Mouse (Mus musculus) midbrain, embryonic 15.5 days (tissue): ENCODE measurements around the gene Slc16a12. TPM values are rescaled to one million over a fixed set of nuclear protein-coding genes. Genes with fewer than 3 reads are reported as not detected.
A peak's percentile ranks its signal among the peaks of the same experiment; 100 is the strongest.
"Not testable (repeated sequence)": the region's sequence is repeated elsewhere in the genome, so short reads cannot be mapped to it uniquely, and the experiment has no call there.

Source experiments
- ATAC-seq: fragments of 200-750 bp; cut with Nextera tagmentation; replicated peaks from 2 replicates; pipeline ENCODE4 v1.8.0; 2017; ENCODE audit warnings: moderate TSS enrichment
- H3K27ac ChIP-seq: fragments of 300-500 bp; sonication (generic); 2 replicates; pipeline ENCODE4 v1.5.1; 2015; ENCODE audit warnings: mild to moderate bottlenecking, inconsistent platforms
- H3K27me3 ChIP-seq: fragments of 300-500 bp; sonication (generic); replicated peaks from 2 replicates; pipeline ENCODE4 v1.6.1; 2015; ENCODE audit warnings: inconsistent platforms
- H3K36me3 ChIP-seq: fragments of 300-500 bp; sonication (generic); replicated peaks from 2 replicates; pipeline ENCODE4 v1.6.1; 2015; ENCODE audit warnings: inconsistent platforms
- H3K4me1 ChIP-seq: fragments of 300-500 bp; sonication (generic); 2 replicates; pipeline ENCODE4 v1.6.1; 2015; ENCODE audit warnings: inconsistent platforms
- H3K4me2 ChIP-seq: fragments of 300-500 bp; sonication (generic); 2 replicates; pipeline ENCODE4 v1.6.1; 2015; ENCODE audit warnings: inconsistent platforms, mild to moderate bottlenecking, moderate library complexity
- H3K4me3 ChIP-seq: fragments of 300-500 bp; sonication (generic); 2 replicates; pipeline ENCODE4 v1.5.1; 2015; ENCODE audit warnings: mild to moderate bottlenecking, inconsistent platforms
- H3K9ac ChIP-seq: fragments of 300-500 bp; sonication (generic); 2 replicates; pipeline ENCODE4 v1.6.1; 2015; ENCODE audit warnings: mild to moderate bottlenecking, inconsistent platforms
- H3K9me3 ChIP-seq: fragments of 300-500 bp; sonication (generic); 2 replicates; pipeline ENCODE4 v1.6.1; 2016; ENCODE audit warnings: inconsistent platforms
- WGBS: fragments of 180-500 bp; shearing (Covaris S2); methylation state at CpG from one replicate; pipeline ENCODE4 v1.1.7; 2015; ENCODE audit warnings: mixed read lengths; 5-methylcytosine and 5-hydroxymethylcytosine counted together
- polyA plus RNA-seq: library from polyadenylated mRNA; unstranded; fragments of >200 nt; fragmentation: Nextera tagmentation; extraction: Ambion mirVana; gene quantifications from 2 replicates; pipeline ENCODE4 v1.2.1, GENCODE M21; 2015

Slc16a12 gene
- polyA plus RNA-seq, 1 experiment from 2014 or later: 3.8 TPM

GRCm38 (mm10) chr19:34751150-34751549 is 4.1 kb upstream of the Slc16a12 start:
- H3K9me3 ChIP-seq: no peaks in the 10 kb centered on the region
- peaks cover 11% of the 10 kb centered on the region for H3K4me1 ChIP-seq
- 78% methylated on average over 4 of the region's 4 CpGs for WGBS
- H3K4me2 ChIP-seq: no peak overlapping the region
- H3K4me3 ChIP-seq: no peak overlapping the region
- no peak overlapping the region for H3K9ac ChIP-seq
- H3K27ac ChIP-seq: no peak overlapping the region
- no peaks in the 10 kb centered on the region for H3K36me3 ChIP-seq
- peaks cover 5% of the 10 kb centered on the region; the same call in 1 of the 2 replicates for H3K27me3 ChIP-seq
- no peak for ATAC-seq

GRCm38 (mm10) chr19:34748992-34749391 is 1.9 kb upstream of the Slc16a12 start:
- peaks cover 12% of the 10 kb centered on the region; the same call in 1 of the 2 replicates for H3K27me3 ChIP-seq
- H3K36me3 ChIP-seq: no peaks in the 10 kb centered on the region
- 46% methylated on average over 2 of the region's 2 CpGs for WGBS
- no peak overlapping the region for H3K4me3 ChIP-seq
- no peaks in the 10 kb centered on the region for H3K9me3 ChIP-seq
- H3K4me1 ChIP-seq: peaks cover 12% of the 10 kb centered on the region
- no peak for ATAC-seq
- no peak overlapping the region for H3K27ac ChIP-seq
- H3K4me2 ChIP-seq: no peak overlapping the region
- H3K9ac ChIP-seq: no peak overlapping the region

- H3K27ac ChIP-seq, H3K9ac ChIP-seq, H3K9me3 ChIP-seq, ATAC-seq, H3K36me3 ChIP-seq, H3K4me2 ChIP-seq, H3K4me3 ChIP-seq: not testable (repeated sequence)
- H3K4me1 ChIP-seq: peaks cover 12% of the 10 kb centered on the region
- WGBS: 95% methylated on average over 6 of the region's 6 CpGs
- H3K27me3 ChIP-seq: peaks cover 12% of the 10 kb centered on the region; the same call in 1 of the 2 replicates
Measured at GRCm38 (mm10) chr19:34747969-34748368, 880 bp upstream of the Slc16a12 start.

- Histone ChIP-seq H3K27ac (no peak overlapping the region), H3K4me1 (peaks cover 12% of the 10 kb centered on the region), H3K36me3 (no peaks in the 10 kb centered on the region), H3K4me3 (peak overlapping the region; percentile 52), H3K9me3 (no peaks in the 10 kb centered on the region), H3K4me2 (peak overlapping the region; percentile 97), H3K27me3 (peaks cover 12% of the 10 kb centered on the region; the same call in 1 of the 2 replicates), H3K9ac (0 out of 2 replicates have a peak overlapping the region, but pooled peaks have one; percentile 42)
- 12% methylated on average over 9 of the region's 9 CpGs for WGBS
- peak; percentile 22 for ATAC-seq
Measured at GRCm38 (mm10) chr19:34746201-34746600, 888 bp downstream of the Slc16a12 start.

- Histone ChIP-seq H3K27me3 (peaks cover 12% of the 10 kb centered on the region; the same call in 1 of the 2 replicates), H3K36me3 (no peaks in the 10 kb centered on the region), H3K27ac (no peak overlapping the region), H3K9me3 (no peaks in the 10 kb centered on the region), H3K4me3 (no peak overlapping the region), H3K9ac (no peak overlapping the region), H3K4me2 (no peak overlapping the region), H3K4me1 (peaks cover 12% of the 10 kb centered on the region)
- no peak for ATAC-seq
- WGBS: 79% methylated on average over 8 of the region's 8 CpGs
Measured at GRCm38 (mm10) chr19:34745012-34745411, 2.1 kb downstream of the Slc16a12 start.

- no peaks in the 10 kb centered on the region for H3K36me3 ChIP-seq
- no peak overlapping the region for H3K4me2 ChIP-seq
- no peaks in the 10 kb centered on the region for H3K27me3 ChIP-seq
- H3K4me1 ChIP-seq: no peaks in the 10 kb centered on the region
- H3K9me3 ChIP-seq: no peaks in the 10 kb centered on the region
- no peak overlapping the region for H3K9ac ChIP-seq
- H3K27ac ChIP-seq: no peak overlapping the region
- no peak for ATAC-seq
- WGBS: 79% methylated on average over 3 of the region's 3 CpGs
- H3K4me3 ChIP-seq: no peak overlapping the region
Measured at GRCm38 (mm10) chr19:34737916-34738315, 9.2 kb downstream of the Slc16a12 start.

GRCm38 (mm10) chr19:34735900-34736299 is 11.2 kb downstream of the Slc16a12 start:
- no peak overlapping the region for H3K27ac ChIP-seq
- no peak overlapping the region for H3K9ac ChIP-seq
- H3K4me2 ChIP-seq: no peak overlapping the region
- no peaks in the 10 kb centered on the region for H3K4me1 ChIP-seq
- H3K9me3 ChIP-seq: no peaks in the 10 kb centered on the region
- H3K36me3 ChIP-seq: no peaks in the 10 kb centered on the region
- no peak for ATAC-seq
- 88% methylated on average over 4 of the region's 4 CpGs for WGBS
- H3K27me3 ChIP-seq: no peaks in the 10 kb centered on the region
- H3K4me3 ChIP-seq: no peak overlapping the region

GRCm38 (mm10) chr19:34733020-34733419 is 14.1 kb downstream of the Slc16a12 start:
- Histone ChIP-seq H3K4me2 (no peak overlapping the region), H3K4me3 (no peak overlapping the region), H3K36me3 (no peaks in the 10 kb centered on the region), H3K9ac (no peak overlapping the region), H3K9me3 (no peaks in the 10 kb centered on the region), H3K4me1 (no peaks in the 10 kb centered on the region), H3K27me3 (no peaks in the 10 kb centered on the region), H3K27ac (no peak overlapping the region)
- no peak for ATAC-seq
- WGBS: 75% methylated on average over 3 of the region's 3 CpGs

GRCm38 (mm10) chr19:34731356-34731755 is 15.7 kb downstream of the Slc16a12 start:
- Histone ChIP-seq H3K9ac (no peak overlapping the region), H3K4me1 (no peaks in the 10 kb centered on the region), H3K27me3 (no peaks in the 10 kb centered on the region), H3K4me2 (no peak overlapping the region), H3K27ac (no peak overlapping the region), H3K36me3 (no peaks in the 10 kb centered on the region), H3K9me3 (no peaks in the 10 kb centered on the region), H3K4me3 (no peak overlapping the region)
- no peak for ATAC-seq
- WGBS: 86% methylated on average over 5 of the region's 5 CpGs

- Histone ChIP-seq H3K27ac (no peak overlapping the region), H3K36me3 (no peaks in the 10 kb centered on the region), H3K9me3 (no peaks in the 10 kb centered on the region), H3K4me2 (no peak overlapping the region), H3K4me1 (no peaks in the 10 kb centered on the region), H3K9ac (no peak overlapping the region), H3K4me3 (no peak overlapping the region), H3K27me3 (no peaks in the 10 kb centered on the region)
- ATAC-seq: no peak
- WGBS: 95% methylated on average over 4 of the region's 4 CpGs
Measured at GRCm38 (mm10) chr19:34730584-34730983, 16.5 kb downstream of the Slc16a12 start.

- H3K9me3 ChIP-seq: no peaks in the 10 kb centered on the region
Measured at GRCm38 (mm10) chr19:34729505-34729904, 17.6 kb downstream of the Slc16a12 start.

GRCm38 (mm10) chr19:34726254-34726962 is 20.7 kb downstream of the Slc16a12 start:
- H3K9me3 ChIP-seq: no peaks in the 10 kb centered on the region
- no peak for ATAC-seq
- H3K27me3 ChIP-seq: no peaks in the 10 kb centered on the region
- H3K4me1 ChIP-seq: no peaks in the 10 kb centered on the region
- H3K4me2 ChIP-seq: no peak overlapping the region
- H3K36me3 ChIP-seq: no peaks in the 10 kb centered on the region
- no peak overlapping the region for H3K4me3 ChIP-seq
- no peak overlapping the region for H3K9ac ChIP-seq
- H3K27ac ChIP-seq: no peak overlapping the region
- 87% methylated on average over 1 of the region's 1 CpGs for WGBS

More at GRCm38 (mm10) chr19:34729505-34729904, 17.6 kb downstream of the Slc16a12 start:
- Histone ChIP-seq H3K4me1 (no peaks in the 10 kb centered on the region), H3K4me3 (no peak overlapping the region), H3K36me3 (no peaks in the 10 kb centered on the region), H3K9ac (no peak overlapping the region), H3K27me3 (no peaks in the 10 kb centered on the region), H3K4me2 (no peak overlapping the region), H3K27ac (no peak overlapping the region)
- WGBS: 89% methylated on average over 3 of the region's 3 CpGs
- ATAC-seq: no peak

GRCm38 (mm10) chr19:34725418-34725817 is 21.7 kb downstream of the Slc16a12 start:
- no peaks in the 10 kb centered on the region for H3K4me1 ChIP-seq
- no peak overlapping the region for H3K27ac ChIP-seq
- no peaks in the 10 kb centered on the region for H3K27me3 ChIP-seq
- H3K36me3 ChIP-seq: no peaks in the 10 kb centered on the region
- H3K9me3 ChIP-seq: no peaks in the 10 kb centered on the region
- no peak overlapping the region for H3K9ac ChIP-seq
- WGBS: 89% methylated on average over 5 of the region's 5 CpGs
- H3K4me3 ChIP-seq: no peak overlapping the region
- ATAC-seq: no peak
- H3K4me2 ChIP-seq: no peak overlapping the region
